Mouse (Mus musculus): ENCODE results near the gene Col25a1.
A peak's percentile ranks its signal among the peaks of the same experiment; 100 is the strongest.

Gene Col25a1

GRCm38 (mm10) chr3:130377786-130378185 lies 246.5 kb downstream of the Col25a1 start:
- DNase-seq (ENCODE audit: low read depth, low spot score), result no peak

GRCm38 (mm10) chr3:130378626-130379025 lies 247.3 kb downstream of the Col25a1 start:
- no peak for DNase-seq (ENCODE audit: low read depth, low spot score)

- DNase-seq (ENCODE audit: low read depth, low spot score), result no peak
Measured at GRCm38 (mm10) chr3:130380299-130380845, 249.1 kb downstream of the Col25a1 start.

- DNase-seq (ENCODE audit: low read depth, low spot score), result no peak
Measured at GRCm38 (mm10) chr3:130381691-130382090, 250.4 kb downstream of the Col25a1 start.

- DNase-seq (ENCODE audit: low read depth, low spot score), result no peak
Measured at GRCm38 (mm10) chr3:130385856-130386255, 254.6 kb downstream of the Col25a1 start.

- DNase-seq (ENCODE audit: low read depth, low spot score), result no peak
Measured at GRCm38 (mm10) chr3:130387156-130387555, 255.9 kb downstream of the Col25a1 start.

- DNase-seq (ENCODE audit: low read depth, low spot score), result no peak
Measured at GRCm38 (mm10) chr3:130389261-130389975, 258.1 kb downstream of the Col25a1 start.

GRCm38 (mm10) chr3:130396636-130397035 lies 265.3 kb downstream of the Col25a1 start:
- DNase-seq (ENCODE audit: low read depth, low spot score), result no peak

- peak; percentile 6 for DNase-seq (ENCODE audit: low read depth, low spot score)
Measured at GRCm38 (mm10) chr3:130400716-130401559, 269.6 kb downstream of the Col25a1 start.

- DNase-seq (ENCODE audit: low read depth, low spot score), result no peak
Measured at GRCm38 (mm10) chr3:130401560-130401852, 270.2 kb downstream of the Col25a1 start.

- DNase-seq (ENCODE audit: low read depth, low spot score), result no peak
Measured at GRCm38 (mm10) chr3:130404525-130405409, 273.5 kb downstream of the Col25a1 start.

GRCm38 (mm10) chr3:130407201-130407600 lies 275.9 kb downstream of the Col25a1 start:
- DNase-seq (ENCODE audit: low read depth, low spot score), result no peak

GRCm38 (mm10) chr3:130413239-130413638 lies 281.9 kb downstream of the Col25a1 start:
- DNase-seq (ENCODE audit: low read depth, low spot score), result no peak

- DNase-seq (ENCODE audit: low read depth, low spot score), result no peak
Measured at GRCm38 (mm10) chr3:130418951-130419350, 287.6 kb downstream of the Col25a1 start.

- DNase-seq (ENCODE audit: low read depth, low spot score), result no peak
Measured at GRCm38 (mm10) chr3:130428796-130429195, 297.5 kb downstream of the Col25a1 start.

GRCm38 (mm10) chr3:130430052-130430451 lies 298.8 kb downstream of the Col25a1 start:
- no peak for DNase-seq (ENCODE audit: low read depth, low spot score)

GRCm38 (mm10) chr3:130432818-130433217 lies 301.5 kb downstream of the Col25a1 start:
- no peak for DNase-seq (ENCODE audit: low read depth, low spot score)

GRCm38 (mm10) chr3:130436956-130437355 lies 305.7 kb downstream of the Col25a1 start:
- DNase-seq (ENCODE audit: low read depth, low spot score), result no peak

GRCm38 (mm10) chr3:130439767-130440166 lies 308.5 kb downstream of the Col25a1 start:
- DNase-seq (ENCODE audit: low read depth, low spot score), result no peak

GRCm38 (mm10) chr3:130440689-130441088 lies 309.4 kb downstream of the Col25a1 start:
- no peak for DNase-seq (ENCODE audit: low read depth, low spot score)

- DNase-seq (ENCODE audit: low read depth, low spot score), result no peak
Measured at GRCm38 (mm10) chr3:130443842-130444627, 312.7 kb downstream of the Col25a1 start.
